Mouse (Mus musculus) neural tube, embryonic 15.5 days (tissue): ENCODE measurements around the gene Gm27029. TPM values are rescaled to one million over a fixed set of nuclear protein-coding genes. Genes with fewer than 3 reads are reported as not detected.
A peak's percentile ranks its signal among the peaks of the same experiment; 100 is the strongest.
"Not testable (repeated sequence)": the region's sequence is repeated elsewhere in the genome, so short reads cannot be mapped to it uniquely, and the experiment has no call there.

Experiments
- ATAC-seq: fragments of 200-750 bp; cut with Nextera tagmentation; 2 replicates; pipeline ENCODE4 v1.8.0; 2017; ENCODE audit warnings: mild to moderate bottlenecking, moderate TSS enrichment, moderate library complexity; ENCODE audit not compliant: low FRiP score
- H3K27ac ChIP-seq: fragments of 300-500 bp; sonication (generic); replicated peaks from 2 replicates; pipeline ENCODE4 v1.5.1; 2015; ENCODE audit warnings: mild to moderate bottlenecking, inconsistent platforms
- H3K27me3 ChIP-seq: fragments of 300-500 bp; sonication (generic); replicated peaks from 2 replicates; pipeline ENCODE4 v1.6.1; 2015; ENCODE audit warnings: inconsistent platforms
- H3K36me3 ChIP-seq: fragments of 300-500 bp; sonication (generic); 2 replicates; pipeline ENCODE4 v1.6.1; 2015; ENCODE audit warnings: inconsistent platforms
- H3K4me1 ChIP-seq: fragments of 300-500 bp; sonication (generic); 2 replicates; pipeline ENCODE4 v1.6.1; 2015; ENCODE audit warnings: inconsistent platforms
- H3K4me2 ChIP-seq: fragments of 300-500 bp; sonication (generic); 2 replicates; pipeline ENCODE4 v1.6.1; 2015; ENCODE audit warnings: inconsistent platforms, mild to moderate bottlenecking, moderate library complexity
- H3K4me3 ChIP-seq: fragments of 300-500 bp; sonication (generic); replicated peaks from 2 replicates; pipeline ENCODE4 v1.5.1; 2015; ENCODE audit warnings: mild to moderate bottlenecking, inconsistent platforms
- H3K9ac ChIP-seq: fragments of 300-500 bp; sonication (generic); replicated peaks from 2 replicates; pipeline ENCODE4 v1.6.1; 2015; ENCODE audit warnings: mild to moderate bottlenecking, inconsistent platforms
- H3K9me3 ChIP-seq: fragments of 300-500 bp; sonication (generic); replicated peaks from 2 replicates; pipeline ENCODE4 v1.6.1; 2016; ENCODE audit warnings: inconsistent platforms
- WGBS: fragments of 180-500 bp; shearing (Covaris S2); methylation state at CpG from one replicate; pipeline ENCODE4 v1.1.7; 2015; ENCODE audit warnings: mixed read lengths; 5-methylcytosine and 5-hydroxymethylcytosine counted together
- polyA plus RNA-seq: library from polyadenylated mRNA; unstranded; fragments of >200 nt; fragmentation: Nextera tagmentation; extraction: Ambion mirVana; gene quantifications from 2 replicates; pipeline ENCODE4 v1.2.1, GENCODE M21; 2015

Gm27029 gene
- polyA plus RNA-seq, 1 experiment from 2014 or later, result 10.6 TPM

GRCm38 (mm10) chr11:101454702-101455101, 30.1 kb upstream of the Gm27029 start:
- ATAC-seq, result no peak
- Histone ChIP-seq H3K4me1 (no peaks in the 10 kb centered on the region), H3K9ac (no peak overlapping the region), H3K4me2 (no peak overlapping the region), H3K4me3 (no peak overlapping the region), H3K27ac (no peak overlapping the region), H3K27me3 (no peaks in the 10 kb centered on the region), H3K9me3 (no peaks in the 10 kb centered on the region), H3K36me3 (peaks cover 28% of the 10 kb centered on the region)
- WGBS, result 43% methylated on average over 6 of the region's 6 CpGs

- ATAC-seq, result no peak
- H3K9me3 ChIP-seq, result no peaks in the 10 kb centered on the region
- H3K4me2 ChIP-seq, result no peak overlapping the region
- H3K36me3 ChIP-seq, result peaks cover 5% of the 10 kb centered on the region
- no peak overlapping the region for H3K27ac ChIP-seq
- 72% methylated on average over 10 of the region's 10 CpGs for WGBS
- H3K9ac ChIP-seq, result no peak overlapping the region
- H3K4me1 ChIP-seq, result no peaks in the 10 kb centered on the region
- H3K27me3 ChIP-seq, result no peaks in the 10 kb centered on the region
- H3K4me3 ChIP-seq, result no peak overlapping the region
These were observed 27.6 kb upstream of the Gm27029 start for GRCm38 (mm10) chr11:101452093-101452774.

DNA sequence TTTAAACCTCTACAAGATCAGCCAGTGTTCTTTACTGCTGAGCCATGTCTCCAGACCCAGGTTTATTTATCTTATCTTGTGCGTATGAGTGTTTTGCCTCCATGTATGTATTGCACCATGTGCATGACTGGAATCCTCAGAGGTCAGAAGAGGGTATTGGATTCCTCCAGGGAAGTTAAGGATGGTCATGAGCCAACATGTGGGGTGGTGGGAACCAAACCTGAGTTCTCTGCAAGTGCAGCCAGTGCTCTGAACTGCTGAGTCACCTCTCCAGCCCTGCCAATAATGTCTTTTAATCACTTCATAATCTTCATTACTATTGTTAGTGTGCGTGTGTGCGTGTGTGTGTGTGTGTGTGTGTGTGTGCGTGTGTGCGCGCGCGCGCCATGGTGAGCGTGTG, 26.9 kb upstream of the Gm27029 start:
- no peak for ATAC-seq
- Histone ChIP-seq H3K4me2 (no peak overlapping the region), H3K36me3 (no peaks in the 10 kb centered on the region), H3K9me3 (no peaks in the 10 kb centered on the region), H3K4me1 (no peaks in the 10 kb centered on the region), H3K4me3 (no peak overlapping the region), H3K27ac (no peak overlapping the region), H3K27me3 (no peaks in the 10 kb centered on the region), H3K9ac (no peak overlapping the region)
- WGBS, result 88% methylated on average over 10 of the region's 10 CpGs

- 88% methylated on average over 3 of the region's 3 CpGs for whole genome bisulfite sequencing
- H3K9me3 ChIP-seq, result no peaks in the 10 kb centered on the region
These were observed 25.8 kb upstream of the Gm27029 start for GRCm38 (mm10) chr11:101450394-101450793.

DNA sequence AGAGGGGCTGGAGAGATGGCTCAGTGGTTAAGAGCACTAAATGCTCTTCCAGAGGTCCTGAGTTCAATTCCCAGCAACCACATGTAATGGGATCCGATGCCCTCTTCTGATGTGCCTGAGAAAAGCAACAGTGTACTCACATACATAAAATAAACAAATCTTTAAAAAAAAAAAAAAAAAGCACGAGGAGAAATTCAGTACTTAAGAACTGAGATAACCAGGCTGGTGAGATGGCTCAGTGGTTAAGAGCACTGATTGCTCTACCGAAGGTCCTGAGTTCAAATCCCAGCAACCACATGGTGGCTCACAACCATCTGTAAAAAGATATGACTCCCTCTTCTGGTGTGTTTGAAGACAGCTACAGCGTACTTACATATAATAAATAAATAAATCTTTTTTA, 25.0 kb upstream of the Gm27029 start:
- not testable (repeated sequence) for H3K27ac ChIP-seq, H3K4me3 ChIP-seq, H3K4me1 ChIP-seq, H3K9me3 ChIP-seq, H3K27me3 ChIP-seq, H3K9ac ChIP-seq, H3K36me3 ChIP-seq, ATAC-seq, H3K4me2 ChIP-seq
- 81% methylated on average over 4 of the region's 4 CpGs for WGBS

More at GRCm38 (mm10) chr11:101450394-101450793, 25.8 kb upstream of the Gm27029 start:
- Histone ChIP-seq H3K4me1 (no peaks in the 10 kb centered on the region), H3K27me3 (no peaks in the 10 kb centered on the region), H3K36me3 (peaks cover 4% of the 10 kb centered on the region), H3K27ac (no peak overlapping the region), H3K4me3 (no peak overlapping the region), H3K4me2 (no peak overlapping the region), H3K9ac (no peak overlapping the region)
- ATAC-seq, result no peak

DNA sequence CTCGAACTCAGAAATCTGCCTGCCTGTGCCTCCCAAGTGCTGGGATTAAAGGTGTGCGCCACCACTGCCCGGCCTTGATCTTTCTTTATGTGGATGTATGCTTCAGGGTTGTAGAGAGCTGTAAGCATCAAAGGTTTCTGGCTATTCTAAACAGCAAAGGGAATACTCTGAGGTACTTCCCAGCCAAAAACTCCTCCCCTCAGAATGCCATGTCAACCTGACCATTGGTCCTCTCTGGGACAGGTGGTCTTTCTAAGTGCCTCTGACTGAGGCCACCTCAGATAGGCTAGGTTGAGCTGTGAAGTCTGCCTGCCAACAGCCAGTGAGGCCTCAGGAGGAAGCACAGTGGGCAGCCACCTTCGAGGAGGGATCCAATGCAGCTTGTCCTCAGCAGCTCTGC, 24.3 kb upstream of the Gm27029 start:
- no peak for ATAC-seq
- no peak overlapping the region for H3K27ac ChIP-seq
- peaks cover 17% of the 10 kb centered on the region for H3K36me3 ChIP-seq
- no peak overlapping the region for H3K9ac ChIP-seq
- no peaks in the 10 kb centered on the region for H3K9me3 ChIP-seq
- H3K4me2 ChIP-seq, result peak overlapping the region; percentile 25
- H3K4me1 ChIP-seq, result peaks cover 11% of the 10 kb centered on the region
- H3K27me3 ChIP-seq, result no peaks in the 10 kb centered on the region
- H3K4me3 ChIP-seq, result peak overlapping the region; percentile 25; the same call in 1 of the 2 replicates
- WGBS, result 84% methylated on average over 4 of the region's 4 CpGs

DNA sequence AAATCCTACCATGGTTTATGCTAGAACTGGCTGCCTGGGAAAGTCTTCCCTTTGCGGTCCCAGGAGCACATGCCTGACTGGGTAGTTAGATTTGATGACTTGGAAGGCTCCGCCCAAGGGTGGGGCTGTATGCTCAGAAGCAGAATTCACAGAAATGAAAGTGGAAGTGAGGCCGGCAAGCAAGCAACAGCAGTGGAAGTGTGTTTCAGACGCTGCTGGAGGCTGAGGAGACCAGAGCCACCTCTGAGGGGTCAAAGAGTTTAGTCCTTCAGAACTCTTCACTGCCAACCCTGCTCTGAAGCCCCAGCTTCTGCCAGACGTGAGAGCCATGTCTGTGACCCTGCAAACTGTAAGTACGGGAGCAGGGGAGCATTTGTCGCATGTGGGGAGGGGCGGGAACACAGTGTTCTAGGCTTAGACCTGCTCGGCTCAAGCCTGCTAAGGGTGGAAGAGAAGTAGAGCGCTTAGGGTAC, 23.7 kb upstream of the Gm27029 start, which contains the start of gene Ifi35:
Gene Ifi35, plus strand, starts transcription at position 134 of the 473 bp plus-strand sequence.
- Histone ChIP-seq H3K4me3 (peak within 1 kb of the TSS; percentile 25), H3K4me2 (peak within 1 kb of the TSS; percentile 25)

DNA sequence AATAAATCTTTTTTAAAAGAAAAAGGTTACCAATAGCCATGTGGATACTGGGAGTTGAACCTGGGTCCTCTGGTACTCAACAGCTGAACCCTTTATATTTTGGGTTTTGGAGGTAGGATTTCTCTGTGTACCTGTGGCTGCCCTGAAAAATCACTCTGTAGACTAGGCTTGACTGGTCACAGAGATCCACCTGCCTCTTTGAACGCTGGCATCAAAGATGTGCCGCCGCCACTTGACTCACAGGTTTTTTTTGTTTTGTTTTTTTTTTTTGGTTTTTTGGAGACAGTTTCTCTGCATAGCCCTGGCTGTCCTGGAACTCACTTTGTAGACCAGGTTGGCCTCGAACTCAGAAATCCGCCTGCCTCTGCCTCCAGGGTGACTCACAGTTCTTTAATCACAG, 23.2 kb upstream of the Gm27029 start:
- no peak overlapping the region for H3K9ac ChIP-seq
- 88% methylated on average over 5 of the region's 5 CpGs for WGBS

More for the DNA sequence above, 23.7 kb upstream of the Gm27029 start, which contains the start of gene Ifi35:
- Histone ChIP-seq H3K27ac (no peak within 1 kb of the TSS; the same call in 1 of the 2 replicates), H3K4me1 (peaks cover 17% of the 10 kb centered on the region), H3K9ac (no peak within 1 kb of the TSS), H3K9me3 (no peaks in the 10 kb centered on the region), H3K36me3 (peaks cover 21% of the 10 kb centered on the region), H3K27me3 (no peaks in the 10 kb centered on the region)
- WGBS, result 38% methylated on average over 10 of the region's 10 CpGs
- ATAC-seq, result no peak

DNA sequence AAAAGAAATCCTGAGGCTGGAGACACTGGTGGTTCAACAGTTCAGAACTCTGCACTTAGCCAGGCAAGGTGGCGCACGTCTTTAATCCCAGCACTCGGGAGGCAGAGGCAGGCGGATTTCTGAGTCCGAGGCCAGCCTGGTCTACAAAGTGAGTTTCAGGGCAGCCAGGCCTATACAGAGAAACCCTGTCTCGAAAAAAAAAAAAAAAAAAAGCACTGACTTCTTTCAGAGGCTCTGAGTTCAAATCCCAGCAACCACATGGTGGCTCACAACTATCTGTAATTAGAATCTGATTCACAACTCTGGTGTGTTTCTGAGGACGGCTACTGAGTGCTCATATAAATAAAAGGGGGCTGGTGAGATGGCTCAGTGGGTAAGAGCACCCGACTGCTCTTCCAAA, 22.3 kb upstream of the Gm27029 start:
- H3K4me2 ChIP-seq, H3K4me3 ChIP-seq, H3K27me3 ChIP-seq, H3K9ac ChIP-seq, ATAC-seq, H3K9me3 ChIP-seq, H3K27ac ChIP-seq: not testable (repeated sequence)
- H3K4me1 ChIP-seq, result peaks cover 22% of the 10 kb centered on the region
- H3K36me3 ChIP-seq, result peaks cover 21% of the 10 kb centered on the region
- whole genome bisulfite sequencing, result 89% methylated on average over 8 of the region's 8 CpGs

More for the DNA sequence above, 23.2 kb upstream of the Gm27029 start:
- H3K27me3 ChIP-seq, result no peaks in the 10 kb centered on the region
- no peak overlapping the region for H3K4me2 ChIP-seq
- H3K36me3 ChIP-seq, result peaks cover 21% of the 10 kb centered on the region
- ATAC-seq, result no peak
- peaks cover 22% of the 10 kb centered on the region for H3K4me1 ChIP-seq
- no peak overlapping the region for H3K4me3 ChIP-seq
- no peak overlapping the region; the same call in 1 of the 2 replicates for H3K27ac ChIP-seq
- no peaks in the 10 kb centered on the region for H3K9me3 ChIP-seq

DNA sequence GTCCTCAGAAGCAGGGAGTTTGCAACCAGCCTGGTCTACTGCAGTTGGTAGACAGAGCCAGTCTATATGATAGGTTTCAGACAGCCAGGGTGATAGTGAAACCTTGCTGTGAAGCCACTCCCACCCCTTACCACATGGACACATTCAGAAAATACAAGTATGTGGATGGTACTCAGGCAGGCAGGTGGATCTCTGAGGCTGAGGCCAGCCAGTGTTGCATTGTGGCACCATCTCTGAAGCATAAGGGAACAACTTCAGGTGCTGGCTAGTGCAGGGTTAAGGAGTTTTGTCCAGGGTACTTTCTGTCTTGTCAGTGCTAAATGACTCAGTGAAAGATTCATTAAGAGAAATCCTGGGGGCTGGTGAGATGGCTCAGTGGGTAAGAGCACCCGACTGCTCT, 21.7 kb upstream of the Gm27029 start:
- H3K9ac ChIP-seq, result no peak overlapping the region
- WGBS, result 70% methylated on average over 1 of the region's 1 CpGs
- H3K27me3 ChIP-seq, result no peaks in the 10 kb centered on the region
- no peak for ATAC-seq
- no peak overlapping the region for H3K27ac ChIP-seq
- H3K9me3 ChIP-seq, result no peaks in the 10 kb centered on the region
- H3K4me2 ChIP-seq, result no peak overlapping the region
- H3K4me3 ChIP-seq, result no peak overlapping the region
- H3K36me3 ChIP-seq, result peaks cover 21% of the 10 kb centered on the region
- H3K4me1 ChIP-seq, result peaks cover 22% of the 10 kb centered on the region

DNA sequence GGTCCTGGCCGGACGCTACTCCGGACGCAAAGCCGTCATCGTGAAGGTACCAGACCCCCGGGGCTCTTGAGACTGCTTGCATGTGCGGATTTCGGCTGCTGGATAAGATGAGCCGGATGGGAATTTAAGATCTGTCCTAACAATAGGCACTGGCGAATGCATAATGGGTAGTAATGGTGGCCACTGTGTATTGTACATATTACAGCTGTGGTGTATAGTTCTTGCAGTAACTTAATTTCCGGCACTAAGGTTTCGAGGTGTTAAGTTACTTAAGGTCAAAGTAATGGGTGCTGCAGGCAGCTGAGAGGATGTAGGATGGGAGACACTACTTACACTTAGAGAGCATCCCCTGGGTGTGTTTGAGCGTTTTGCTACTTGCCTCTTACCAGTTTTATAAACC, 18.2 kb upstream of the Gm27029 start:
- H3K36me3 ChIP-seq, result peaks cover 21% of the 10 kb centered on the region
- peak overlapping the region; percentile 64 for H3K4me3 ChIP-seq
- peak overlapping the region; percentile 92 for H3K27ac ChIP-seq
- no peak for ATAC-seq
- no peaks in the 10 kb centered on the region for H3K9me3 ChIP-seq
- no peaks in the 10 kb centered on the region for H3K27me3 ChIP-seq
- H3K4me2 ChIP-seq, result peak overlapping the region; percentile 89
- peaks cover 22% of the 10 kb centered on the region for H3K4me1 ChIP-seq
- under 1% methylated on average over 14 of the region's 14 CpGs for WGBS
- peak overlapping the region; percentile 83 for H3K9ac ChIP-seq

DNA sequence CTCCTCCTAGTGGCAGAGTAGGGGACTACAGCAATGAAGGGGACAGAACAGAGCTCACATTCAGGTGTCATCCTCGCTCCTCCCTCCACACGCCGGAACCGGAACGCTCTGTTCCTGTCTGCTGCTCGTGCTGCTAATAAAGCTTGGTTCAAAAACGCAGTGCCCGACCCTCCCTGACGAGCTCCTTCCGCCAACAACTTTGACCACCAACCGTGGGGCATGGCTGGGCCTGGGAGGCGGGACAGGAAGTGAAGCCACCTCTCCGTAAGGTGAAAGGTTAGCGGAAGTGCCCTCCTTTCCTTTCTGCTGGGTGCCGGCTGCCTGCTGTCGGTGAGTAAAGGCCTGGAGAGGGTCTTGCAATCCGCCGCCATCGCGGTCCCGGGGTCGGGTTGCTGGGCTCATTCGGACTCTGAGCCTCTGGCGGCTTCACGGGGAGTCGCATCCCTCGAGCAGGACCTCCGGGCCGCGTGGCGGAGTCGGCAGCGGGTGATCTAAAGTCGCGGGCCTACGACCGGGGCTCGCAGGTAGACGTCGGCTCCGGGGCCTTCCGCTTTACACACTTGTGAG, 17.6 kb upstream of the Gm27029 start, which contains the start of gene Rpl27:
Gene Rpl27, plus strand, starts transcription at position 172 of the 567 bp plus-strand sequence.
- peak within 1 kb of the TSS; percentile 92 for H3K27ac ChIP-seq
- WGBS, result under 1% methylated on average over 42 of the region's 42 CpGs
- H3K27me3 ChIP-seq, result no peaks in the 10 kb centered on the region
- ATAC-seq, result peak; percentile 98
- peak within 1 kb of the TSS; percentile 64 for H3K4me3 ChIP-seq
- peaks cover 21% of the 10 kb centered on the region for H3K36me3 ChIP-seq
- peak within 1 kb of the TSS; percentile 89 for H3K4me2 ChIP-seq
- peaks cover 22% of the 10 kb centered on the region for H3K4me1 ChIP-seq
- peak within 1 kb of the TSS; percentile 83 for H3K9ac ChIP-seq
- H3K9me3 ChIP-seq, result no peaks in the 10 kb centered on the region
